Mouse (Mus musculus) lung, embryonic 14.5 days (tissue): Measurements from ENCODE around the gene Pdhx. TPM values are rescaled to one million over a fixed set of nuclear protein-coding genes. Genes with fewer than 3 reads are reported as not detected.

Experiments used
- ATAC-seq: fragments of 200-750 bp; cut with Nextera tagmentation; 2 replicates; pipeline ENCODE4 v1.8.0; 2017; ENCODE audit warnings: mild to moderate bottlenecking, moderate TSS enrichment, moderate library complexity; ENCODE audit not compliant: insufficient read depth
- DNase-seq: peaks from one replicate; pipeline ENCODE4 v3.0.0-alpha.2; 2015
- H3K27ac ChIP-seq: fragments of 300-500 bp; sonication (generic); 2 replicates; pipeline ENCODE4 v1.5.1; 2014; ENCODE audit warnings: low read depth, mild to moderate bottlenecking, moderate library complexity
- H3K27me3 ChIP-seq: fragments of 300-500 bp; sonication (generic); 2 replicates; pipeline ENCODE4 v1.6.1; 2014; ENCODE audit warnings: low read length, control low read depth; ENCODE audit not compliant: insufficient read depth
- H3K36me3 ChIP-seq: fragments of 300-500 bp; sonication (generic); 2 replicates; pipeline ENCODE4 v1.6.1; 2014; ENCODE audit warnings: control low read depth; ENCODE audit not compliant: insufficient read depth
- H3K4me1 ChIP-seq: fragments of 300-500 bp; sonication (generic); 2 replicates; pipeline ENCODE4 v1.6.1; 2014; ENCODE audit warnings: antibody characterized with exemption, control low read depth; ENCODE audit not compliant: insufficient read depth
- H3K4me2 ChIP-seq: fragments of 300-500 bp; sonication (generic); 2 replicates; pipeline ENCODE4 v1.6.1; 2014; ENCODE audit warnings: mild to moderate bottlenecking
- H3K4me3 ChIP-seq: fragments of 300-500 bp; sonication (generic); 2 replicates; pipeline ENCODE4 v1.5.1; 2014; ENCODE audit warnings: low read depth, low read length
- H3K9ac ChIP-seq: fragments of 300-500 bp; sonication (generic); 2 replicates; pipeline ENCODE4 v1.6.1; 2014
- H3K9me3 ChIP-seq: fragments of 300-500 bp; sonication (generic); 2 replicates; pipeline ENCODE4 v1.6.1; 2016; ENCODE audit warnings: low read depth, low read length, control low read depth
- CTCF ChIP-seq: IDR thresholded peaks from 2 replicates; pipeline ENCODE4 v1.5.1; 2016; ENCODE audit warnings: antibody characterized with exemption, low read depth
- WGBS: fragments of 180-500 bp; shearing (Covaris S2); extraction: QIAGEN DNeasy Blood & Tissue Kit; methylation state at CpG from one replicate; pipeline ENCODE4 v1.1.7; 2014; 5-methylcytosine and 5-hydroxymethylcytosine counted together
- polyA plus RNA-seq: library from polyadenylated mRNA; unstranded; fragments of >200 nt; fragmentation: Nextera tagmentation; extraction: Ambion mirVana; gene quantifications from 2 replicates; pipeline ENCODE4 v1.2.1, GENCODE M21; 2014

Pdhx gene
- polyA plus RNA-seq, 1 experiment from 2014 or later = 38.5 TPM

DNA sequence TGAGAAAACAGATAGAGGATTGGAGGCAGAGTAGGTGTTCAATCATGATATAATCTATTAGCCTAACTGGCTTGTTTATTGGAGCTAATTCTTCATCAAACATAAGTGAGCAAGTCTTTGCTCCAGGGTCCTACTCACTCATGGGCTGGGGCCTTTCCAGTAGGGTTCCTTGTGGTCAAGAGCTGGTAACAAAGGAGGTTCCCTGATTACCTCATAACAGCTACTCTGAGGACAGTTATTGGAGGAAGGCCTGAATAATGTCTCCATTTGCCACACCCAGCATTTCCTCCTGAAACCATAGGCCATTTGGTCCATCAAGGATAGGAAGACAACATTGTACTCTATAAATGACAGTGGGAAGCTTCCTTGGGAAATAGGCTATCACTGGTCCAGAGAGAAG is 94.2 kb downstream of the Pdhx start:
- Histone ChIP-seq H3K27ac (no peak overlapping the region), H3K4me2 (no peak overlapping the region), H3K9ac (no peak overlapping the region), H3K4me3 (no peak overlapping the region), H3K9me3 (no peaks in the 10 kb centered on the region), H3K36me3 (no peaks in the 10 kb centered on the region), H3K27me3 (no peaks in the 10 kb centered on the region), H3K4me1 (no peaks in the 10 kb centered on the region)
- TF ChIP-seq CTCF = no peak
- ATAC-seq (no peak), DNase-seq (no peak)

DNA sequence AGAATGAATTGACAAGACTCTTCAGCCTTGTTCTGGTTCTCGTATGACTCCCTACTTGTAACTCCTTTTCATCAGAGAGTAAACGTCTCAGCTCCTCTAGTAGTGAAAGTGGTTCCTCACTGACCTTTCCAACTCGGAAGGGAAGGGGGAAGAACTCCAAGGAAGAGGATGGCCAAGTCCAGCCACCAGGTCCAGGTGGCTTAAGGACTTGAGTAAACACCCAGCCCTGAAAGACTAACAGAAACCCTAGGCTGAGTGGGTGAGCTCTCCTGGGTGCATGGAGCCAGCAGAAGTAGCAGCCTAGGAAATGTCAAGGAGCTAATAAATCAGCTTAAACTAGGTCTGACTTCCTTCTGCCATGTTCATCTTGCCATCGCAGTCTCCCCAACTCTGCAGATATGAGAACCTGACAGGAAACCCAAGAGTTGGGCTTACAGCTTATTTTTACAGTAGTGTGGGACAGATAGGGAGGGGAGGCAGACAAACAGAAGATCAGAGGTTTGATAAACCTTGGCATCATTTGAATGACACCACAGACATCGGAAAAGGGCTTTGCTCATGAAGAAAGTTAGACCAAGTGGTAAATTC is 97.9 kb downstream of the Pdhx start:
- 49% methylated on average over 5 of the region's 5 CpGs for WGBS
- Histone ChIP-seq H3K9me3 (no peaks in the 10 kb centered on the region), H3K27ac (no peak overlapping the region), H3K4me3 (no peak overlapping the region), H3K36me3 (no peaks in the 10 kb centered on the region), H3K4me1 (no peaks in the 10 kb centered on the region), H3K27me3 (no peaks in the 10 kb centered on the region), H3K9ac (no peak overlapping the region), H3K4me2 (no peak overlapping the region)
- no peak for TF ChIP-seq CTCF
- peak; percentile 41; the same call in 1 of the 2 replicates for ATAC-seq
- DNase-seq = no peak

DNA sequence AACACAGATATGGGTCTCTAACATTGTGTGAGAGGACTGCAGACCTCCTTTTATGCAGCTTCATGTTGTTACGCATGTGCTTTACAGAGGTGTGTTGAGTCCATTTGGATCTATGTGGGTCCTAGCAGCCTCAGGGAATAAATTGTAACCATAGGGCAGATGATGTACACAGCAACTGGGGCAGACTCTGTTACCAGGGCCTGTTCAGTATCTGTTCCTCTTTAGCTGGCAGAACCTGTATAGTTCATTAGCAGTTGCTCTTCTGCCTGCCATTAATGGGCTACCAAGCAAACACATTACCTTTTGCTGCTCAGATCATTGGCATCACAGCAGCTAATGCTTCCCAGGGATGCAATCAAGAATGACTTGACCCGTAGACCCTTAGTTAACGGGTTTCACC is 100.2 kb downstream of the Pdhx start:
- Histone ChIP-seq H3K9ac (no peak overlapping the region), H3K4me3 (no peak overlapping the region), H3K36me3 (no peaks in the 10 kb centered on the region), H3K4me2 (no peak overlapping the region), H3K9me3 (no peaks in the 10 kb centered on the region), H3K4me1 (no peaks in the 10 kb centered on the region), H3K27me3 (no peaks in the 10 kb centered on the region), H3K27ac (no peak overlapping the region)
- 94% methylated on average over 3 of the region's 3 CpGs for WGBS
- TF ChIP-seq CTCF = no peak
- no peak for ATAC-seq
- no peak for DNase-seq

DNA sequence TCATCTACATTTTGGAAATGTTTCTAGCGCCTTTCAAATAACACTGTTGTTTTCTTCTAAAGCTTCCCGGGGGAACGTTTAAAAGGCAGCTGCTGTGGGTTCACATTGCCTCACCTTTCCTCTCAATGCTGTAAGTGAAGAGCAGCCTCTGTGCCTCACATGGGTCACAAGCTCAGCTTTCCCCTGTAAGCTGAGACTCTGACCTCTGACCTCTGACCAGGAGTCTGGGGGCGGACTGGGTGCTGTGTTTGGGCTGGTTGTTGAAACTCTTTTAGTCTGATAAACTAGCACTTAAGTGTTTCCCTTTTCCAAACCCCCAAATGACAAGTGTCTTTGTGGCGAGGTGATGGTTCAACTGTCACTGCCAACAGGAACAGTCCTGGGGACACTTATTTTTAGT is 100.7 kb downstream of the Pdhx start:
- ATAC-seq = no peak
- Histone ChIP-seq H3K27me3 (no peaks in the 10 kb centered on the region), H3K27ac (no peak overlapping the region), H3K4me2 (no peak overlapping the region), H3K9me3 (no peaks in the 10 kb centered on the region), H3K9ac (no peak overlapping the region), H3K4me3 (no peak overlapping the region), H3K36me3 (no peaks in the 10 kb centered on the region), H3K4me1 (no peaks in the 10 kb centered on the region)
- 30% methylated on average over 5 of the region's 5 CpGs for WGBS
- TF ChIP-seq CTCF = no peak
- DNase-seq = no peak

DNA sequence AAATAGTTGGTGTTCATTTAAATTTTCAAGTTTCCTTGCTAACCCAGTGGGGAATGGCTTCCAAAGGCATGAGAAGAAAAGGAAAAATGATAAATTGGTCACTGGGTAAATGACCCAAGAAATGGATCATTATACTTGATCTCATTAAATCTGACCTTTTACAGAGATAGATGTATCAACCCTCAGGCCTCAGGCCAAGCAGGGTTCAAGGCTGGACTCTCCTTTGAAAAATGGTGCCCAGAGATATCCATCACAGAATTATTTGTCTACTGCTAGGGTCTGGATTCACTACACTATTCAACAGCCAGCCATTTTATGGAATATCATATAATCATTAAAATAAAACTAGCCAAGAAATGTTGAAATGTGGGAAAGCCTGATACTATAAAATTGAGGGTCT is 101.4 kb downstream of the Pdhx start:
- H3K4me1 ChIP-seq = no peaks in the 10 kb centered on the region
- no peaks in the 10 kb centered on the region for H3K36me3 ChIP-seq
- H3K9me3 ChIP-seq = no peaks in the 10 kb centered on the region
- no peak overlapping the region for H3K27ac ChIP-seq
- ATAC-seq (no peak), DNase-seq (no peak)
- H3K9ac ChIP-seq = no peak overlapping the region
- no peaks in the 10 kb centered on the region for H3K27me3 ChIP-seq
- TF ChIP-seq CTCF = no peak
- H3K4me2 ChIP-seq = no peak overlapping the region
- H3K4me3 ChIP-seq = no peak overlapping the region

Other genes starting within 250 kb of the Pdhx start
- gene Cd44, start 171.8 kb downstream of the Pdhx start, polyA plus RNA-seq = 27.8 and 31.8 TPM in 2 replicates
- 76.7 and 77.7 TPM in 2 replicates for gene Apip, start 162 bp upstream of the Pdhx start, polyA plus RNA-seq
- gene Ehf, start 229.8 kb upstream of the Pdhx start, polyA plus RNA-seq = 3.0 and 3.5 TPM in 2 replicates